Mouse (Mus musculus) cerebellum, adult 18-20 months (tissue): ENCODE data around the gene Galntl6.
A peak's percentile ranks its signal among the peaks of the same experiment; 100 is the strongest.

Experiments
- DNase-seq, 2 experiments: peaks; one replicate each; pipeline ENCODE4 v3.0.0; 2021

Gene Galntl6

GRCm38 (mm10) chr8:57958121-57958901 lies 954.1 kb downstream of the Galntl6 start:
- peak in 1 of 2 experiments; percentile 26 for DNase-seq

- peak in 1 of 2 experiments; percentile 9 for DNase-seq
Observed at GRCm38 (mm10) chr8:57955501-57955900, 956.9 kb downstream of the Galntl6 start.

- no peak for DNase-seq
Observed at GRCm38 (mm10) chr8:57941113-57941512, 971.3 kb downstream of the Galntl6 start.

- no peak for DNase-seq
Observed at GRCm38 (mm10) chr8:57939856-57940420, 972.5 kb downstream of the Galntl6 start.

- peak; percentile 70 to 84 for DNase-seq
Observed at GRCm38 (mm10) chr8:57939177-57939855, 973.1 kb downstream of the Galntl6 start.

GRCm38 (mm10) chr8:57927074-57927473 lies 985.4 kb downstream of the Galntl6 start:
- DNase-seq: no peak

- no peak for DNase-seq
Observed at GRCm38 (mm10) chr8:57923556-57923955, 988.9 kb downstream of the Galntl6 start.

- no peak for DNase-seq
Observed at GRCm38 (mm10) chr8:57923130-57923529, 989.3 kb downstream of the Galntl6 start.

GRCm38 (mm10) chr8:57922214-57923070 lies 990.0 kb downstream of the Galntl6 start:
- no peak for DNase-seq

- DNase-seq: no peak
Observed at GRCm38 (mm10) chr8:57920326-57920903, 992.0 kb downstream of the Galntl6 start.

- DNase-seq: no peak
Observed at GRCm38 (mm10) chr8:57918720-57919640, 993.5 kb downstream of the Galntl6 start.

- DNase-seq: no peak
Observed at GRCm38 (mm10) chr8:57893360-57893759, 1019.1 kb downstream of the Galntl6 start.

- peak in 1 of 2 experiments; percentile 15 for DNase-seq
Observed at GRCm38 (mm10) chr8:57892115-57892514, 1020.3 kb downstream of the Galntl6 start.

GRCm38 (mm10) chr8:57890159-57890558 lies 1022.3 kb downstream of the Galntl6 start:
- no peak for DNase-seq

GRCm38 (mm10) chr8:57888831-57889230 lies 1023.6 kb downstream of the Galntl6 start:
- no peak for DNase-seq

GRCm38 (mm10) chr8:57879452-57879851 lies 1033.0 kb downstream of the Galntl6 start:
- DNase-seq: peak; percentile 36 to 53

GRCm38 (mm10) chr8:57849074-57849473 lies 1063.4 kb downstream of the Galntl6 start:
- peak; percentile 36 to 46 for DNase-seq

GRCm38 (mm10) chr8:57843461-57843860 lies 1069.0 kb downstream of the Galntl6 start:
- peak; percentile 59 to 60 for DNase-seq

- peak; percentile 28 to 47 for DNase-seq
Observed at GRCm38 (mm10) chr8:57842462-57843391, 1069.7 kb downstream of the Galntl6 start.

- no peak for DNase-seq
Observed at GRCm38 (mm10) chr8:57841446-57841845, 1071.0 kb downstream of the Galntl6 start.
